Mouse (Mus musculus) CH12.LX (cell line): Measurements from ENCODE around the gene Kmt2a. TPM values are rescaled to one million over a fixed set of nuclear protein-coding genes. Genes with fewer than 3 reads are reported as not detected.
A peak's percentile ranks its signal among the peaks of the same experiment; 100 is the strongest.

Experiments used
- DNase-seq: peaks from one replicate; pipeline ENCODE4 v3.0.0-alpha.2; 2013; ENCODE audit errors: extremely low read depth
- H3K27ac ChIP-seq: 2 replicates; pipeline ENCODE4 v1.5.1; 2012; ENCODE audit warnings: low read depth, mild to moderate bottlenecking, control low read depth, moderate library complexity; ENCODE audit not compliant: insufficient read depth
- H3K27me3 ChIP-seq: replicated peaks from 2 replicates; pipeline ENCODE3; 2012; ENCODE audit warnings: inconsistent platforms
- H3K36me3 ChIP-seq, 2 experiments: replicated peaks in 1 of 2; 2 replicates each; pipeline versions ENCODE3 to v1.6.1; 2012; ENCODE audit warnings: inconsistent platforms in 1 of 2, low read length in 1 of 2, mild to moderate bottlenecking in 1 of 2, mixed read lengths in 1 of 2, moderate library complexity in 1 of 2; ENCODE audit not compliant: control insufficient read depth in 1 of 2, insufficient read depth in 1 of 2
- H3K4me1 ChIP-seq, 2 experiments: 2 replicates each; pipeline ENCODE4 v1.6.1; 2012; ENCODE audit warnings: inconsistent platforms in 1 of 2, moderate library complexity in 1 of 2; ENCODE audit not compliant: insufficient read depth in 2 of 2, control insufficient read depth in 1 of 2
- H3K4me2 ChIP-seq: 2 replicates; pipeline ENCODE4 v1.6.1; 2012; ENCODE audit warnings: low read depth, mild to moderate bottlenecking, control low read depth; ENCODE audit not compliant: poor library complexity, insufficient read depth, severe bottlenecking
- H3K4me3 ChIP-seq, 3 experiments: fragments of 150-350 bp in 1 of 3; sonication (generic) in 1 of 3; replicated peaks in 1 of 3; 2 replicates each; pipeline versions ENCODE3 to v1.5.1; 2011 to 2012; ENCODE audit warnings: low read depth in 2 of 3, low read length in 2 of 3, mild to moderate bottlenecking in 2 of 3, moderate library complexity in 2 of 3, control low read depth in 1 of 3, improper control_type of control experiment in 1 of 3, inconsistent platforms in 1 of 3, mixed read lengths in 1 of 3; ENCODE audit not compliant: poor library complexity in 1 of 3
- H3K79me2 ChIP-seq: replicated peaks from 2 replicates; pipeline ENCODE4 v1.6.1; 2012; ENCODE audit warnings: mild to moderate bottlenecking, moderate library complexity; ENCODE audit not compliant: control insufficient read depth, poor library complexity, insufficient read depth, severe bottlenecking; ENCODE audit errors: extremely low read depth
- H3K9ac ChIP-seq: 2 replicates; pipeline ENCODE4 v1.6.1; 2012; ENCODE audit warnings: low read depth, mild to moderate bottlenecking, control low read depth, moderate library complexity; ENCODE audit not compliant: insufficient read depth
- H3K9me3 ChIP-seq: replicated peaks from 2 replicates; pipeline ENCODE3; 2012; ENCODE audit warnings: low read length, inconsistent platforms, mixed read lengths
- BHLHE40 ChIP-seq: IDR thresholded peaks from 2 replicates; pipeline ENCODE4 v1.6.1; 2011; ENCODE audit warnings: mild to moderate bottlenecking, low read depth, low read length, improper control_type of control experiment
- CHD1 ChIP-seq: IDR thresholded peaks from 2 replicates; pipeline ENCODE4 v1.6.1; 2012; ENCODE audit warnings: low read depth, low read length, improper control_type of control experiment, inconsistent platforms
- CTCF ChIP-seq, 2 experiments: IDR thresholded peaks in 1 of 2; conservative IDR thresholded peaks in 1 of 2; 2 replicates each; pipeline ENCODE4 v1.5.1; 2011 to 2012; ENCODE audit warnings: low read depth in 2 of 2, low read length in 2 of 2, improper control_type of control experiment in 1 of 2, inconsistent platforms in 1 of 2, mild to moderate bottlenecking in 1 of 2, moderate library complexity in 1 of 2
- E2F4 ChIP-seq: IDR thresholded peaks from 2 replicates; pipeline ENCODE4 v1.6.1; 2011; ENCODE audit warnings: low read depth, low read length, improper control_type of control experiment; ENCODE audit not compliant: insufficient replicate concordance
- EP300 ChIP-seq: IDR thresholded peaks from 2 replicates; pipeline ENCODE4 v1.6.1; 2011; ENCODE audit warnings: low read length, improper control_type of control experiment
- IRF4 ChIP-seq: IDR thresholded peaks from 2 replicates; pipeline ENCODE4 v1.6.1; 2014; ENCODE audit warnings: low read depth, mild to moderate bottlenecking, inconsistent platforms, low read length, improper control_type of control experiment
- JUN ChIP-seq: IDR thresholded peaks from 2 replicates; pipeline ENCODE4 v1.6.1; 2011; ENCODE audit warnings: low read depth, mild to moderate bottlenecking, low read length, improper control_type of control experiment, moderate library complexity; ENCODE audit not compliant: insufficient read depth
- JUND ChIP-seq: conservative IDR thresholded peaks from 2 replicates; pipeline ENCODE4 v1.6.1; 2011; ENCODE audit warnings: low read depth, low read length, improper control_type of control experiment
- KAT2A ChIP-seq: IDR thresholded peaks from 2 replicates; pipeline ENCODE4 v1.6.1; 2012; ENCODE audit warnings: low read length, improper control_type of control experiment, inconsistent platforms; ENCODE audit not compliant: insufficient replicate concordance
- MAFK ChIP-seq: IDR thresholded peaks from 2 replicates; pipeline ENCODE4 v1.6.1; 2011; ENCODE audit warnings: low read length, improper control_type of control experiment; ENCODE audit not compliant: insufficient replicate concordance
- MAX ChIP-seq: IDR thresholded peaks from 2 replicates; pipeline ENCODE4 v1.6.1; 2011; ENCODE audit warnings: low read length, improper control_type of control experiment
- MAZ ChIP-seq: IDR thresholded peaks from 2 replicates; pipeline ENCODE4 v1.6.1; 2012; ENCODE audit warnings: low read depth, mild to moderate bottlenecking, inconsistent platforms, low read length, improper control_type of control experiment, moderate library complexity
- MEF2A ChIP-seq: IDR thresholded peaks from 2 replicates; pipeline ENCODE4 v1.6.1; 2014; ENCODE audit warnings: low read depth, mild to moderate bottlenecking, inconsistent platforms, low read length, improper control_type of control experiment, borderline replicate concordance
- MXI1 ChIP-seq: IDR thresholded peaks from 2 replicates; pipeline ENCODE4 v1.6.1; 2011; ENCODE audit warnings: mild to moderate bottlenecking, low read depth, low read length, improper control_type of control experiment
- NRF1 ChIP-seq: IDR thresholded peaks from 2 replicates; pipeline ENCODE4 v1.6.1; 2014; ENCODE audit warnings: low read depth, mild to moderate bottlenecking, inconsistent platforms, low read length, improper control_type of control experiment, moderate library complexity
- RAD21 ChIP-seq: IDR thresholded peaks from 2 replicates; pipeline ENCODE4 v1.6.1; 2011; ENCODE audit warnings: low read depth, mild to moderate bottlenecking, low read length, improper control_type of control experiment, moderate library complexity
- SIN3A ChIP-seq: IDR thresholded peaks from 2 replicates; pipeline ENCODE4 v1.6.1; 2012; ENCODE audit warnings: low read length, improper control_type of control experiment, inconsistent platforms
- SMC3 ChIP-seq: IDR thresholded peaks from 2 replicates; pipeline ENCODE4 v1.6.1; 2011; ENCODE audit warnings: low read depth, low read length, improper control_type of control experiment
- TBP ChIP-seq: conservative IDR thresholded peaks from 2 replicates; pipeline ENCODE4 v1.6.1; 2011; ENCODE audit warnings: low read depth, low read length, improper control_type of control experiment
- TCF12 ChIP-seq: IDR thresholded peaks from 2 replicates; pipeline ENCODE4 v1.6.1; 2014; ENCODE audit warnings: low read depth, mild to moderate bottlenecking, inconsistent platforms, low read length, improper control_type of control experiment
- USF1 ChIP-seq: IDR thresholded peaks from 2 replicates; pipeline ENCODE4 v1.6.1; 2014; ENCODE audit warnings: low read depth, mild to moderate bottlenecking, inconsistent platforms, low read length, improper control_type of control experiment
- dilution Hi-C: fragments of 300-500 bp; cut with MboI; formaldehyde crosslinking; loops from 2 replicates; pipeline ENCODE4 v1.14.3; 2020; ENCODE audit warnings: low sequenced_read_pairs; ENCODE audit not compliant: extremely low pct_unique_long_range_greater_than_20kb, extremely low pct_ligation_motif_present
- in situ Hi-C: fragments of 300-500 bp; cut with MboI; formaldehyde crosslinking; loops from 3 replicates; pipeline ENCODE4 v1.14.3; 2019; ENCODE audit warnings: low sequenced_read_pairs, low pct_ligation_motif_present, low pct_unique_long_range_greater_than_20kb, mixed read lengths
- polyA plus RNA-seq: library from polyadenylated mRNA; unstranded; fragments of >175 nt; gene quantifications from 2 replicates; pipeline ENCODE4 v1.2.1, GENCODE M21; 2012; ENCODE audit warnings: low read depth; ENCODE audit not compliant: insufficient read length
- total RNA-seq, 2 experiments: library from RNA; depleted of rRNA; stranded (reverse); fragments of 300-350 nt in 1 of 2; fragments of >200 nt in 1 of 2; gene quantifications; 2 replicates each; pipeline ENCODE4 v1.2.3; 2012 to 2014

Kmt2a gene
- total and polyA plus RNA-seq, 3 experiments, result 2.5 to 21.3 (median 7.2) TPM

DNA sequence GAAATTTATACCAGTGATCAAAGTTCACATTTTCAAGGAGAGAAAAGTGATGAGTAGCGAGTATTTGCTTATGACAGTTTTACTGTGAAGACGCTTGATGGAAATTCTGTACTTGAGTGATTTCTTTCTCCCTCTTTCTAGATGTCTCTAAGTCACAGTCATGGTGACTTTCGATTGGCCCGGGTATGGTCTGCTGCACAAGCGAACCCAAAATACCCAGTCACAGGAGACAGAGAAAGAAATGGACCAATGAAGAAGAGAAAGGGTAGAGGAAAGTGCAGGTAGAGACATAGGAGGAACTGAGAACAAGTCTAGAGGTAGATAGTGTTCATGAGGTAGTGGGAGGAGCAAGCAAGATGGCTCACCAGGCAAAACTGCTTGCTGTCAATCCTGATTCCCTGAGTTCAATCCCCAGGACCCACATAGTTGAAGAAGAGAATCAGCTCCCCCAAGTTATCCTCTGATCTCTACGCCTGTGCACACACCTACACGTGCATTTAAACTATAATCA lies 7.1 kb upstream of the Kmt2a start:
- dilution Hi-C loops (no loop called here), in situ Hi-C loops (no loop called here)
- Histone ChIP-seq H3K36me3 (no peaks in the 10 kb centered on the region), H3K4me2 (peak overlapping the region; percentile 42), H3K4me1 (peaks cover 6 to 22% of the 10 kb centered on the region in 2 experiments; a peak in 3 of 4 replicates), H3K9me3 (no peaks in the 10 kb centered on the region), H3K4me3 (no peak overlapping the region), H3K27ac (no peak overlapping the region), H3K79me2 (no peaks in the 10 kb centered on the region)
- peak; percentile 58; the same call in 1 of the 2 replicates for TF ChIP-seq MAFK
- 0 out of 2 replicates have a peak, but pooled peaks have one; percentile 13 for TF ChIP-seq E2F4
- TF ChIP-seq IRF4, result peak; percentile 68
- TF ChIP-seq CHD1, result no peak
- TF ChIP-seq TBP, result 0 out of 2 replicates have a peak, but pooled peaks have one; percentile 36
- peak; percentile 64 for TF ChIP-seq EP300
- no peak for TF ChIP-seq MAX
- TF ChIP-seq USF1, result no peak
- peak; percentile 21; the same call in 1 of the 2 replicates for TF ChIP-seq MEF2A
- TF ChIP-seq MXI1, result 0 out of 2 replicates have a peak, but pooled peaks have one; percentile 12
- TF ChIP-seq, all 38 proteins: peak for 7
- Histone ChIP-seq H3K27me3 (no peaks in the 10 kb centered on the region), H3K9ac (no peak overlapping the region)
- peak; percentile 80 for DNase-seq

DNA sequence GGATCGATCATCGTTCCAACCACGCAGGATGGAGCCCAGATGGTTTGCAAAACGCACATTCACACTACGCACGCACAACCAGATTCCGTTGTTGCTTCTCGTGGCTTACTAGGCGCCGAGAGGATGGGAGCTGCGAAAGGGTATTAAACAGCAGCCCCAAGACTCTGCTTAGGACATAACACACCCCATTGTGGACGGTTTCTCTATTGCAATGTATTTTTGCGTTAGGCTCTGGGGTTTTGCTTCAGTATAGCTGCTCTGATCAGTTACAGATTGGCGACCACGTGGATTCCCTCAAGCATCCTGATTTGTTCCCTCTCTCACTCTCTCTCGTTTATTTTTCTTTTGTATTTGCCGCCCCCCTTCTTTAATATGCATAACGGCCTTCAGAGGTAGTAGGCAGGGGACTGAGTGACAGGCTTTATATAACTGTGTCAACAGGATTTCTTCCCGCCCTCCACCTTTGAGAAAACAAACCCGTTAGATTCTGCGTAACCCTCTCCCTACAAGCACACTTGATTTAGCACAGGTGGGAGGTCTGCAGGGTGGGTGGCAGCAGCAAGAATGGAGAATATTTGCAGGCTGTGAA lies 2.0 kb upstream of the Kmt2a start:
- Histone ChIP-seq H3K36me3 (peaks cover 0 to 3% of the 10 kb centered on the region in 2 experiments), H3K4me2 (peak overlapping the region; percentile 90), H3K79me2 (peaks cover 29% of the 10 kb centered on the region), H3K4me3 (peak overlapping the region in 1 of 3 experiments; percentile 92), H3K9me3 (no peaks in the 10 kb centered on the region), H3K4me1 (peaks cover 3 to 30% of the 10 kb centered on the region in 2 experiments; a peak in 3 of 4 replicates), H3K9ac (peak overlapping the region; percentile 51; the same call in 1 of the 2 replicates), H3K27ac (no peak overlapping the region), H3K27me3 (no peaks in the 10 kb centered on the region)
- dilution Hi-C loops, result no loop called here
- no peak for DNase-seq
- no peak for TF ChIP-seq JUN
- no peak for TF ChIP-seq MAZ
- TF ChIP-seq MEF2A, result no peak
- peak; percentile 57 for TF ChIP-seq MAX
- TF ChIP-seq EP300, result no peak
- no peak for TF ChIP-seq NRF1
- no peak for TF ChIP-seq JUND
- 0 out of 2 replicates have a peak, but pooled peaks have one; percentile 9 for TF ChIP-seq SIN3A
- TF ChIP-seq CTCF (conservative IDR thresholded peaks at IDR 0.05 in 1 of 2, IDR thresholded peaks at IDR 0.05 in 1 of 2; ENCODE audit: low read depth in 2 of 2, low read length in 2 of 2), result peak in 1 of 2 experiments; percentile 26; a peak in 1 of 4 replicates
- TF ChIP-seq KAT2A, result no peak
- TF ChIP-seq TCF12, result 0 out of 2 replicates have a peak, but pooled peaks have one; percentile 11
- peak; percentile 29 for TF ChIP-seq RAD21
- TF ChIP-seq SMC3, result peak; percentile 41; the same call in 1 of the 2 replicates
- TF ChIP-seq BHLHE40, result no peak
- TF ChIP-seq MAFK, result no peak
- in situ Hi-C loops, result no loop called here
